Mouse (Mus musculus): ENCODE measurements around the gene Icam2.
A peak's percentile ranks its signal among the peaks of the same experiment; 100 is the strongest.

DNA sequence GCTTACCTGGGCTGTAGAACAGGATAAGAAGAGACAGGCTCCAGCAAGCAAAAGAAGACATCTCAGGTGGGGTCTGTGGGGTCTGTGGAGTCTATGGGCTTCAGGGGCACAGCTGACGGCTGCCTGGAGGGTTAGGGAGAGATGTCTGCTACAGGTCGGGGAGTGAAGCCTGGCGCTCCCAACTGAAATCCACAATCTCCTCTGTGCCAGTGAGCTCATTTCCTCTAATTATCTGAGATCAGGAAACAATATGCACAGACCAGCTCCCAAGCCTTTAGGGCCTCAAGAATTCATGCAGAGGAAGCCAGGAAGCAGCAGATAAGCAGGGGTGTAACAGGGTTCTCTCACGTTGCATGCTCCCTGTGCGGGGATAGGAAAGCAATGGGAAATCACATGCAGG, 5.5 kb downstream of the Icam2 start:
- TF ChIP-seq USF1 (IDR thresholded peaks at IDR 0.05; ENCODE audit: low read depth, low read length) (peak; percentile 47; the same call in 1 of the 2 replicates), ETS1 (IDR thresholded peaks at IDR 0.05; ENCODE audit: low read depth, low read length) (peak; percentile 98), RAD21 (IDR thresholded peaks at IDR 0.05; ENCODE audit: low read depth, low read length) (no peak), CTCF (IDR thresholded peaks at IDR 0.05 in 2 of 3, conservative IDR thresholded peaks at IDR 0.05 in 1 of 3; ENCODE audit: control insufficient read depth in 1 of 3, insufficient read depth in 1 of 3, low read depth in 2 of 3, low read length in 3 of 3, poor library complexity in 1 of 3, severe bottlenecking in 1 of 3) (no peak), TBP (IDR thresholded peaks at IDR 0.05; ENCODE audit: low read depth, low read length) (peak; percentile 83)
